In the genomic region with DNA sequence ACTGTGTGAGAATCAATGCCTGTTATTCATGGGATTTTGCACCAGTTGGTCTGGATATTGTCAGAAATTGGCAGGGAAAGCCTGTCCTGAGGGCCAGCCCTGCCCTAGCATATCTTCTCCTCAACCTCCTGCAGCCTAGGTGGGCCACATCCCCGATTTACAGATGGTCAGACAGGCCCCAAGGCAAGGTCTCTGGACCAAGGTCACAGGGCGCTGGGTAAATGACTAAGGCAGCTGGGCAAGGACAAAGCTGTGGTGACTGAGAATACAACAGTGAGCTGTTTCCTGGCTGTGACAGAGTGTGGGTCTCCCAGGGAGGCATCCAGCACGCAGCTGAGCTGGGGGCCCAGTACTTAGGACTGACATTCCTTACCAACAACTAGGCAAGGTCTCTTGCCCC, we compare ENCODE assay signal across 17 mouse cellular contexts. TPM values are rescaled to one million over a fixed set of nuclear protein-coding genes. Genes with fewer than 3 reads are reported as not detected.
DNase-seq lines count a peak whose midpoint lies in the region; TF ChIP-seq lines count a peak whose summit lies in the region.
"Had no signal": no experiment of that assay in that cellular context is flagged by ENCODE, and none has a peak within 500 bp of the region (broad histone marks: within the 10 kb centered on the region; RNA-seq: fewer than 3 reads in every experiment).

No protein-coding gene starts in this region.

- no peak overlapping the region for H3K4me3 ChIP-seq in heart, embryonic 10.5 days
- H3K4me3 ChIP-seq in left cerebral cortex, adult 2 months = no peak overlapping the region
- H3K4me3 ChIP-seq: embryonic facial prominence, embryonic 13.5 days; forebrain, embryonic 12.5 days; heart, embryonic 15.5 days; hindbrain, embryonic 12.5 days had no signal

- no peaks in the 10 kb centered on the region for H3K9me3 ChIP-seq in heart, embryonic 10.5 days
- H3K9me3 ChIP-seq: embryonic facial prominence, embryonic 13.5 days; forebrain, embryonic 12.5 days; heart, embryonic 15.5 days; hindbrain, embryonic 12.5 days had no signal

- 74% methylated on average over 3 of the region's 3 CpGs for WGBS in heart, embryonic 10.5 days

- H3K4me1 ChIP-seq in heart, embryonic 10.5 days = peaks cover 16% of the 10 kb centered on the region
- H3K4me1 ChIP-seq: embryonic facial prominence, embryonic 13.5 days; forebrain, embryonic 12.5 days; hindbrain, embryonic 12.5 days had no signal

- DNase-seq in heart, embryonic 10.5 days (ENCODE audit: low spot score) = no peak
- no peak for DNase-seq in heart, postnatal 10 days
- DNase-seq in left cerebral cortex, adult 2 months (ENCODE audit: extremely low spot score in 1 of 2, low spot score in 2 of 2) = no peak
- no peak for DNase-seq in left cerebral cortex, adult 18-20 months (ENCODE audit: low spot score in 2 of 2)
- peak; percentile 22 for DNase-seq in adrenal gland, postnatal 10 days
- DNase-seq in urinary bladder, postnatal 36 days (ENCODE audit: low spot score in 2 of 2) = no peak
- DNase-seq in natural killer cell, adult 2 months (ENCODE audit: low spot score in 2 of 2) = no peak
- DNase-seq: cerebellum, adult 11-12 months; cerebellum, adult 9-11 months; cerebellum, postnatal 36 days; gastrocnemius, postnatal 10 days; heart, adult 18-20 months had no signal

- intact Hi-C loops in heart, postnatal 10 days (cut with DNase I) = no loop called here
- intact Hi-C loops in left cerebral cortex, adult 2 months (cut with DNase I) = no loop called here

- no peaks in the 10 kb centered on the region for H3K36me3 ChIP-seq in heart, embryonic 10.5 days
- H3K36me3 ChIP-seq: embryonic facial prominence, embryonic 13.5 days; forebrain, embryonic 12.5 days; heart, embryonic 15.5 days; hindbrain, embryonic 12.5 days had no signal

- TF ChIP-seq CTCF in left cerebral cortex, adult 2 months (IDR thresholded peaks at IDR 0.05) = no peak

- H3K27ac ChIP-seq in heart, embryonic 10.5 days = peak overlapping the region; percentile 39; the same call in 1 of the 2 replicates
- H3K27ac ChIP-seq in left cerebral cortex, adult 2 months = peak overlapping the region; percentile 50; the same call in 1 of the 2 replicates
- H3K27ac ChIP-seq: embryonic facial prominence, embryonic 13.5 days; forebrain, embryonic 12.5 days; heart, embryonic 15.5 days; hindbrain, embryonic 12.5 days had no signal

- peaks cover 4% of the 10 kb centered on the region; the same call in 1 of the 2 replicates for H3K27me3 ChIP-seq in heart, embryonic 10.5 days (ENCODE audit: insufficient read depth, poor library complexity, severe bottlenecking)
- H3K27me3 ChIP-seq: embryonic facial prominence, embryonic 13.5 days; forebrain, embryonic 12.5 days; heart, embryonic 15.5 days; hindbrain, embryonic 12.5 days; Patski had no signal

RNA-seq across cellular contexts. Expression of a gene that starts 23.4 kb away (rescaled TPM):
- polyA plus RNA-seq in heart, embryonic 10.5 days (2016; fragmentation: Nextera tagmentation; extraction: Ambion mirVana) = 1.7 and 2.6 TPM in 2 replicates
- total RNA-seq in heart, postnatal 10 days (2021) = 10 to 100 TPM in 1 of 2 experiments, 1 to 10 TPM in 1; 9.9 to 12.6 TPM
- total RNA-seq in left cerebral cortex, adult 2 months (2021) = 100 to 1,000 TPM; 191 to 208 TPM
- 100 to 1,000 TPM; 168 to 215 TPM for total RNA-seq in left cerebral cortex, adult 18-20 months (2021)
- total RNA-seq in adrenal gland, postnatal 10 days (2021) = 1 to 10 TPM; 4.0 to 8.9 TPM

RNA-seq across cellular contexts. Expression of a gene that starts 41.3 kb away (rescaled TPM):
- polyA plus RNA-seq in heart, embryonic 10.5 days (2016; fragmentation: Nextera tagmentation; extraction: Ambion mirVana) = 7.8 and 13.1 TPM in 2 replicates
- total RNA-seq in heart, postnatal 10 days (2021) = 10 to 100 TPM; 14.7 to 17.4 TPM
- total RNA-seq in left cerebral cortex, adult 2 months (2021) = 1 to 10 TPM; 2.4 to 4.3 TPM
- 1 to 10 TPM; 2.4 to 2.6 TPM for total RNA-seq in left cerebral cortex, adult 18-20 months (2021)
- total RNA-seq in adrenal gland, postnatal 10 days (2021) = 10 to 100 TPM in 1 of 2 experiments, 1 to 10 TPM in 1; 9.5 to 17.6 TPM

Comparison
In these comparisons a context has a peak if more than half of its experiments do, and no peak if none do; other contexts are left out.
1. RNA of a gene that starts 23.4 kb away (total RNA-seq): 168 to 215 TPM in left cerebral cortex, adult 18-20 months and 191 to 208 TPM in left cerebral cortex, adult 2 months; 9.9 to 12.6 TPM in heart, postnatal 10 days and 4.0 to 8.9 TPM in adrenal gland, postnatal 10 days; every median in the first group is over 10 times any median in the second.